Mouse (Mus musculus) liver, postnatal 0 days (tissue): ENCODE measurements around the gene Itpk1.

ENCODE experiments used
- CTCF ChIP-seq: sonication (generic); IDR thresholded peaks from 2 replicates; pipeline ENCODE4 v1.5.1; 2016; ENCODE audit warnings: antibody characterized with exemption, low read depth
- EP300 ChIP-seq: IDR thresholded peaks from 2 replicates; pipeline ENCODE4 v1.6.1; 2016; ENCODE audit warnings: antibody characterized with exemption, low read depth, mild to moderate bottlenecking

DNA sequence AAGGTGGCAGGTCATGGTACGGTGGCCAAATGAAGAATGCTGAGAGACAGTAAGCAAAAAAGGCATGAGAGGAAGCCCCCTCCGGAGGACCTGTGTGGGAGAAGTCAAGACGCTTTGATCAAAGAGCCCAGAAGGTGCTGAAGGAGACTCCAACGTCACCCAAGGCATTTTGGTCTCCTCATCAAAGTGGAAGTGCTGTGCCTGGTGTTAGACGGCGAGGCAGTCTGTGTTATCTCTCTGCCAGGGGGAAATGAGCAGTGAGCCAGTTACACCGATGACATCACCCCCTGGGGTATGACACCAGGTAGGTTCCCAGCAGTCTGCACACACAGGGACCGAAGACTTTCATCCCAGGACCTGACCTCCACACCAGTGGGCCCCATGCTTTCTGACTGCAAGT is 52.3 kb downstream of the Itpk1 start:
- TF ChIP-seq CTCF, result no peak
- TF ChIP-seq EP300, result no peak
